Mouse (Mus musculus) CH12.LX (cell line): ENCODE results near the gene Pdzd2. TPM values are rescaled to one million over a fixed set of nuclear protein-coding genes. Genes with fewer than 3 reads are reported as not detected.

Source experiments
- DNase-seq: peaks from one replicate; pipeline ENCODE4 v3.0.0-alpha.2; 2013; ENCODE audit errors: extremely low read depth
- H3K27ac ChIP-seq: 2 replicates; pipeline ENCODE4 v1.5.1; 2012; ENCODE audit warnings: low read depth, mild to moderate bottlenecking, control low read depth, moderate library complexity; ENCODE audit not compliant: insufficient read depth
- H3K27me3 ChIP-seq: replicated peaks from 2 replicates; pipeline ENCODE3; 2012; ENCODE audit warnings: inconsistent platforms
- H3K36me3 ChIP-seq, 2 experiments: replicated peaks in 1 of 2; 2 replicates each; pipeline versions ENCODE3 to v1.6.1; 2012; ENCODE audit warnings: inconsistent platforms in 1 of 2, low read length in 1 of 2, mild to moderate bottlenecking in 1 of 2, mixed read lengths in 1 of 2, moderate library complexity in 1 of 2; ENCODE audit not compliant: control insufficient read depth in 1 of 2, insufficient read depth in 1 of 2
- H3K4me1 ChIP-seq, 2 experiments: 2 replicates each; pipeline ENCODE4 v1.6.1; 2012; ENCODE audit warnings: inconsistent platforms in 1 of 2, moderate library complexity in 1 of 2; ENCODE audit not compliant: insufficient read depth in 2 of 2, control insufficient read depth in 1 of 2
- H3K4me2 ChIP-seq: 2 replicates; pipeline ENCODE4 v1.6.1; 2012; ENCODE audit warnings: low read depth, mild to moderate bottlenecking, control low read depth; ENCODE audit not compliant: poor library complexity, insufficient read depth, severe bottlenecking
- H3K4me3 ChIP-seq, 3 experiments: fragments of 150-350 bp in 1 of 3; sonication (generic) in 1 of 3; replicated peaks in 1 of 3; 2 replicates each; pipeline versions ENCODE3 to v1.5.1; 2011 to 2012; ENCODE audit warnings: low read depth in 2 of 3, low read length in 2 of 3, mild to moderate bottlenecking in 2 of 3, moderate library complexity in 2 of 3, control low read depth in 1 of 3, improper control_type of control experiment in 1 of 3, inconsistent platforms in 1 of 3, mixed read lengths in 1 of 3; ENCODE audit not compliant: poor library complexity in 1 of 3
- H3K79me2 ChIP-seq: replicated peaks from 2 replicates; pipeline ENCODE4 v1.6.1; 2012; ENCODE audit warnings: mild to moderate bottlenecking, moderate library complexity; ENCODE audit not compliant: control insufficient read depth, poor library complexity, insufficient read depth, severe bottlenecking; ENCODE audit errors: extremely low read depth
- H3K9ac ChIP-seq: 2 replicates; pipeline ENCODE4 v1.6.1; 2012; ENCODE audit warnings: low read depth, mild to moderate bottlenecking, control low read depth, moderate library complexity; ENCODE audit not compliant: insufficient read depth
- H3K9me3 ChIP-seq: replicated peaks from 2 replicates; pipeline ENCODE3; 2012; ENCODE audit warnings: low read length, inconsistent platforms, mixed read lengths
- BHLHE40 ChIP-seq: IDR thresholded peaks from 2 replicates; pipeline ENCODE4 v1.6.1; 2011; ENCODE audit warnings: mild to moderate bottlenecking, low read depth, low read length, improper control_type of control experiment
- CHD1 ChIP-seq: IDR thresholded peaks from 2 replicates; pipeline ENCODE4 v1.6.1; 2012; ENCODE audit warnings: low read depth, low read length, improper control_type of control experiment, inconsistent platforms
- CTCF ChIP-seq, 2 experiments: IDR thresholded peaks in 1 of 2; conservative IDR thresholded peaks in 1 of 2; 2 replicates each; pipeline ENCODE4 v1.5.1; 2011 to 2012; ENCODE audit warnings: low read depth in 2 of 2, low read length in 2 of 2, improper control_type of control experiment in 1 of 2, inconsistent platforms in 1 of 2, mild to moderate bottlenecking in 1 of 2, moderate library complexity in 1 of 2
- E2F4 ChIP-seq: IDR thresholded peaks from 2 replicates; pipeline ENCODE4 v1.6.1; 2011; ENCODE audit warnings: low read depth, low read length, improper control_type of control experiment; ENCODE audit not compliant: insufficient replicate concordance
- EP300 ChIP-seq: IDR thresholded peaks from 2 replicates; pipeline ENCODE4 v1.6.1; 2011; ENCODE audit warnings: low read length, improper control_type of control experiment
- ETS1 ChIP-seq: conservative IDR thresholded peaks from 2 replicates; pipeline ENCODE4 v1.6.1; 2012; ENCODE audit warnings: low read depth, mild to moderate bottlenecking, inconsistent platforms, low read length, improper control_type of control experiment, moderate library complexity
- GABPA ChIP-seq: IDR thresholded peaks from 2 replicates; pipeline ENCODE4 v1.6.1; 2012; ENCODE audit warnings: low read depth, low read length, improper control_type of control experiment, inconsistent platforms; ENCODE audit not compliant: insufficient replicate concordance
- HCFC1 ChIP-seq: IDR thresholded peaks from 2 replicates; pipeline ENCODE4 v1.6.1; 2012; ENCODE audit warnings: low read depth, mild to moderate bottlenecking, inconsistent platforms, low read length, improper control_type of control experiment
- IRF4 ChIP-seq: IDR thresholded peaks from 2 replicates; pipeline ENCODE4 v1.6.1; 2014; ENCODE audit warnings: low read depth, mild to moderate bottlenecking, inconsistent platforms, low read length, improper control_type of control experiment
- JUN ChIP-seq: IDR thresholded peaks from 2 replicates; pipeline ENCODE4 v1.6.1; 2011; ENCODE audit warnings: low read depth, mild to moderate bottlenecking, low read length, improper control_type of control experiment, moderate library complexity; ENCODE audit not compliant: insufficient read depth
- JUND ChIP-seq: conservative IDR thresholded peaks from 2 replicates; pipeline ENCODE4 v1.6.1; 2011; ENCODE audit warnings: low read depth, low read length, improper control_type of control experiment
- KAT2A ChIP-seq: IDR thresholded peaks from 2 replicates; pipeline ENCODE4 v1.6.1; 2012; ENCODE audit warnings: low read length, improper control_type of control experiment, inconsistent platforms; ENCODE audit not compliant: insufficient replicate concordance
- MAFK ChIP-seq: IDR thresholded peaks from 2 replicates; pipeline ENCODE4 v1.6.1; 2011; ENCODE audit warnings: low read length, improper control_type of control experiment; ENCODE audit not compliant: insufficient replicate concordance
- MAX ChIP-seq: IDR thresholded peaks from 2 replicates; pipeline ENCODE4 v1.6.1; 2011; ENCODE audit warnings: low read length, improper control_type of control experiment
- MEF2A ChIP-seq: IDR thresholded peaks from 2 replicates; pipeline ENCODE4 v1.6.1; 2014; ENCODE audit warnings: low read depth, mild to moderate bottlenecking, inconsistent platforms, low read length, improper control_type of control experiment, borderline replicate concordance
- MYC ChIP-seq: IDR thresholded peaks from 2 replicates; pipeline ENCODE4 v1.6.1; 2011; ENCODE audit warnings: low read depth, mild to moderate bottlenecking, improper control_type of control experiment, low read length
- NELFE ChIP-seq: IDR thresholded peaks from 2 replicates; pipeline ENCODE4 v1.6.1; 2011; ENCODE audit warnings: low read depth, low read length, improper control_type of control experiment
- NRF1 ChIP-seq: IDR thresholded peaks from 2 replicates; pipeline ENCODE4 v1.6.1; 2014; ENCODE audit warnings: low read depth, mild to moderate bottlenecking, inconsistent platforms, low read length, improper control_type of control experiment, moderate library complexity
- POLR2A ChIP-seq: IDR thresholded peaks from 2 replicates; pipeline ENCODE4 v1.6.1; 2011; ENCODE audit warnings: low read depth, mild to moderate bottlenecking, improper control_type of control experiment, low read length
- RCOR1 ChIP-seq: conservative IDR thresholded peaks from 2 replicates; pipeline ENCODE4 v1.6.1; 2012; ENCODE audit warnings: low read depth, mild to moderate bottlenecking, inconsistent platforms, low read length, improper control_type of control experiment
- SMC3 ChIP-seq: IDR thresholded peaks from 2 replicates; pipeline ENCODE4 v1.6.1; 2011; ENCODE audit warnings: low read depth, low read length, improper control_type of control experiment
- TBP ChIP-seq: conservative IDR thresholded peaks from 2 replicates; pipeline ENCODE4 v1.6.1; 2011; ENCODE audit warnings: low read depth, low read length, improper control_type of control experiment
- UBTF ChIP-seq: IDR thresholded peaks from 2 replicates; pipeline ENCODE4 v1.6.1; 2012; ENCODE audit warnings: low read depth, mild to moderate bottlenecking, inconsistent platforms, low read length, improper control_type of control experiment, moderate library complexity
- USF1 ChIP-seq: IDR thresholded peaks from 2 replicates; pipeline ENCODE4 v1.6.1; 2014; ENCODE audit warnings: low read depth, mild to moderate bottlenecking, inconsistent platforms, low read length, improper control_type of control experiment
- ZC3H11A ChIP-seq: IDR thresholded peaks from 2 replicates; pipeline ENCODE4 v1.6.1; 2012; ENCODE audit warnings: low read depth, mild to moderate bottlenecking, inconsistent platforms, low read length, improper control_type of control experiment
- ZMIZ1 ChIP-seq: IDR thresholded peaks from 2 replicates; pipeline ENCODE4 v1.6.1; 2012; ENCODE audit warnings: low read depth, mild to moderate bottlenecking, inconsistent platforms, low read length, improper control_type of control experiment
- dilution Hi-C: fragments of 300-500 bp; cut with MboI; formaldehyde crosslinking; loops from 2 replicates; pipeline ENCODE4 v1.14.3; 2020; ENCODE audit warnings: low sequenced_read_pairs; ENCODE audit not compliant: extremely low pct_unique_long_range_greater_than_20kb, extremely low pct_ligation_motif_present
- in situ Hi-C: fragments of 300-500 bp; cut with MboI; formaldehyde crosslinking; loops from 3 replicates; pipeline ENCODE4 v1.14.3; 2019; ENCODE audit warnings: low sequenced_read_pairs, low pct_ligation_motif_present, low pct_unique_long_range_greater_than_20kb, mixed read lengths
- polyA plus RNA-seq: library from polyadenylated mRNA; unstranded; fragments of >175 nt; gene quantifications from 2 replicates; pipeline ENCODE4 v1.2.1, GENCODE M21; 2012; ENCODE audit warnings: low read depth; ENCODE audit not compliant: insufficient read length
- total RNA-seq, 2 experiments: library from RNA; depleted of rRNA; stranded (reverse); fragments of 300-350 nt in 1 of 2; fragments of >200 nt in 1 of 2; gene quantifications; 2 replicates each; pipeline ENCODE4 v1.2.3; 2012 to 2014

Pdzd2 gene
- total and polyA plus RNA-seq, 3 experiments, result 0.04 to 0.24 (median 0.17) TPM

DNA sequence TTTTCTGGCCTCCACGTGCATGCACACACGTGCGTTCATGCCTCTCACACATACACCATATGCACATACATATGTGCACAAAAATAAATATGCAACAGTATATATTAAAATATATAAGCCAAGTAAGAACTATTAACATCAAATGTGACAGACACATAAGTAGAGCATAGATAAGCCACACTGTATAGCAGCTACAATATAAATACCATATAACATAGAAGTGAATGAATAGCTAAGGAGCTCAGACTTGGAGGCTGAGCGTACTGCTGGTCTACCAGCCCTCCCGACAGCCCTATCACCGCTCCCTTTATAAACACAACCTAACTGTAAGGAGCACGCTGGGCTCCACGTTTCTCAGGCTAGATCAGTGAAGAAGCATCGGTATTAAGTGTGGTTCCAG lies 79.4 kb downstream of the Pdzd2 start:
- in situ Hi-C loops, result no loop called here
- H3K9me3 ChIP-seq, result no peaks in the 10 kb centered on the region
- dilution Hi-C loops, result no loop called here

GRCm38 (mm10) chr15:12655959-12656662 lies 83.6 kb downstream of the Pdzd2 start:
- TF ChIP-seq BHLHE40, result no peak
- no peak for TF ChIP-seq RCOR1
- no peak for TF ChIP-seq E2F4
- TF ChIP-seq MAX, result no peak
- TF ChIP-seq NRF1, result no peak
- no peak for TF ChIP-seq TBP
- TF ChIP-seq MEF2A, result no peak
- no peak for TF ChIP-seq UBTF
- TF ChIP-seq GABPA, result no peak
- TF ChIP-seq HCFC1, result no peak
- TF ChIP-seq KAT2A, result no peak
- TF ChIP-seq IRF4, result no peak
- TF ChIP-seq NELFE, result no peak
- no peak for TF ChIP-seq CTCF (conservative IDR thresholded peaks at IDR 0.05 in 1 of 2, IDR thresholded peaks at IDR 0.05 in 1 of 2; ENCODE audit: low read depth in 2 of 2, low read length in 2 of 2)
- TF ChIP-seq ZC3H11A, result no peak
- no peak for TF ChIP-seq MAFK
- no peak for TF ChIP-seq MYC
- no peaks in the 10 kb centered on the region for H3K9me3 ChIP-seq
- H3K36me3 ChIP-seq, result no peaks in the 10 kb centered on the region
- H3K79me2 ChIP-seq, result no peaks in the 10 kb centered on the region
- dilution Hi-C loops, result no loop called here
- no peaks in the 10 kb centered on the region for H3K27me3 ChIP-seq
- in situ Hi-C loops, result loop anchor here (5.0 kb wide), 1 partner anchor 39 kb away; no protein-coding TSS in a partner anchor
- H3K4me1 ChIP-seq, result 0 out of 4 replicates have a peak, but pooled peaks cover 0 to 3% of the 10 kb centered on the region in 2 experiments
- no peak for DNase-seq
- no peak overlapping the region for H3K9ac ChIP-seq
- no peak overlapping the region for H3K4me3 ChIP-seq
- no peak overlapping the region for H3K27ac ChIP-seq
- H3K4me2 ChIP-seq, result no peak overlapping the region

More for the DNA sequence above, 79.4 kb downstream of the Pdzd2 start:
- Histone ChIP-seq H3K27ac (no peak overlapping the region), H3K27me3 (no peaks in the 10 kb centered on the region), H3K9ac (no peak overlapping the region), H3K4me2 (no peak overlapping the region), H3K79me2 (no peaks in the 10 kb centered on the region), H3K36me3 (no peaks in the 10 kb centered on the region), H3K4me1 (0 out of 4 replicates have a peak, but pooled peaks cover 0 to 3% of the 10 kb centered on the region in 2 experiments), H3K4me3 (no peak overlapping the region)
- no peak for DNase-seq
- TF ChIP-seq JUN (no peak), EP300 (no peak), JUND (no peak), BHLHE40 (no peak), NRF1 (no peak), ZC3H11A (no peak), MEF2A (no peak), NELFE (no peak), HCFC1 (no peak), IRF4 (no peak), POLR2A (no peak), ZMIZ1 (no peak), USF1 (no peak), E2F4 (no peak), SMC3 (no peak), ETS1 (no peak), CHD1 (no peak)
